Mouse (Mus musculus) kidney, adult 11 months (tissue): Measurements from ENCODE around the gene Itgb6.
A peak's percentile ranks its signal among the peaks of the same experiment; 100 is the strongest.

ENCODE experiments used
- DNase-seq: peaks from one replicate; pipeline ENCODE4 v3.0.0; 2022

Itgb6 gene

GRCm38 (mm10) chr2:60722514-60722913, at the start of gene Itgb6:
Gene Itgb6 (minus strand): TSS chr2:60722643.
- no peak for DNase-seq

DNA sequence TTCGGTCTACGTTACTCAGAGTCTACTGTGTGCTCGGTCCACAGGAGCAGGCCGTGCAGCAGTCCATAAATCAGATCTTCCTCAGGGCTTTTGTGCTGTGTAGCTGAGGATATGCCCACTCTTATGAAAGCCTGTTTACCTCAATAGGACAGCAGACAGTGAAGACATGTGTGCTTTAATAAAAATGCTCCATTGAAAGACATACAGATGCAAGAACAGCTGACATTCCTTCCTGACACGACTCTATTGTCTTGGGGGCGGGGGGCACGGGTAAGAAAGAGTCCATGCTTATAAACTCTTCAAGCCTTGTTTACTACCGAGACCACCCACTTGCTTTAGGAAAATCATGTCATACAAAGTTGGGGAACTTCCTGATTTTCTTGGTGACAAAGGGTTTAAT, 44.0 kb upstream of the Itgb6 start:
- DNase-seq = no peak

DNA sequence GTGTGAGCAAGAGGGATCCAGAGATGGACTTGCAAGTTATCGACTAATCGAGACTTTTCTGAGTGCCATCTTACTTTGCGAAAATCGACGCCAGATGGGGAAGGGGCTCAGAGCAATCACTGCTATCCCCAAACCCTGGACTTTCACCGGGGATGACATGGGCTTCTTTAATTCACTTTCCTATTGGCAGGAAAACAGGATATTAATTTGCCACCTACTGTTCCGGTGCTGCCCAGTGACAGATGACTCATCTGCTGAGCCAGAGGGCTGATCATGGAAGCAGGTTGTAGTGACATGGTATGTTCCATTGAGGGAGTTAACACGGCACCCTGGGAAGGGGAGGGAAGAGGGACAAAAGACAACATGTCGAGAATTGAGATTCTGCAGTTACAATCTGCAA, 33.8 kb upstream of the Itgb6 start:
- DNase-seq = no peak

GRCm38 (mm10) chr2:60755101-60755500, 32.7 kb upstream of the Itgb6 start:
- no peak for DNase-seq

DNA sequence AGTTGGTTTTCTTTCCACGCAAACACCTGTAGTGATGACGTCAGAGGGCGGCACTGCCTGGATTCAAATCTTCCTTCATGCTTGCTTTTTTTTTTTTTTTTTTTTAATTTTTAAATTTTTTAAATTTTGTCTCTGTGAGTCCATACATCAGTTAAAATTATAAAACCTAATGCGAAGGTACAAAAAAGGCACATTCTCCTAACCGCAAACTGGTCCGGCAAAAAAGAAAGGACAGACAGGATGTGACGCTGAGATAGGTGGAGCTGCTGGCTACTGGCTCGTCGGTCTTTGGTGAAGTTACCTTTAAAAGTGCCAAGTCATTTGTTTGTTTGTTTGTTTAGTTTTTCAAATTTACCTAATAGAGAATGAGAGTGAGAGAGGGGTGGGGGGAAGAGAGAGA, 28.8 kb upstream of the Itgb6 start:
- DNase-seq = no peak

- no peak for DNase-seq
These were observed 28.1 kb upstream of the Itgb6 start for GRCm38 (mm10) chr2:60750591-60750990.

DNA sequence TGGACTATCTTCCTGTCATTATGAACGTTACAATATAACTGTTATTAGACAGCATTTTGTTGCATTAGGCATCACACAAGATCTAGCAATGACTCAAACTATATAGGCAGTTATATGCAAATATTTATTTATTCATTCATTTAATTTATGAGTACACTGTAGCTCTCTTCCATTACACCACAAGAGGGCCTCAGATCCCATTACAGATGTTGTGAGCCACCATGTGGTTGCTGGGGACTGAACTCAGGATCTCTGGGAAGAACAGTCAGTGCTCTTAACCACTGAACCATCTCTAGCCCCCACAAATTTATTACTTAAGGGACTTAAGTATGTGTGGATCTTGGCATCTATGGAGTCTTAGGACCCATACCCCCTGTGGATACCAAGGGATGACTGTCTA, 26.1 kb upstream of the Itgb6 start:
- no peak for DNase-seq

DNA sequence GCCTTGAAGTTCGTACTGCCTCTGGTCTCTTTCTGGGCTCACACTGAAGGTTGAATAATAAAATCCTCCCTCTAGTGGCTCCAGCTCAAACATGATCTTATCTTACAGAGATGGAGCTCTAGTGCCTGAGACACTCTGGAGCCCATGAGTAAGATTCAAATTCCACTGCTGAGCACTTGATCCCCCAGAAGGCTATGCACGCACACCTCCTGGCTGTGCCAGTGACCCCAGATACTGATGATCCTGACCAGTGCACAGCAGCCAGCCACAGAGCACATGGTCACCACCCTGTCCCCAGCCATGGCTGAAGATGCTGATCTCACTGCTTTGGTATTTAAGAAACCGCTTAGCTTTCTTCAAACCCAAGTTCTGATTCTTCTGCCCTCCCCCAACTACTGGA, 25.1 kb upstream of the Itgb6 start:
- DNase-seq = no peak

GRCm38 (mm10) chr2:60744674-60745073, 22.2 kb upstream of the Itgb6 start:
- no peak for DNase-seq

DNA sequence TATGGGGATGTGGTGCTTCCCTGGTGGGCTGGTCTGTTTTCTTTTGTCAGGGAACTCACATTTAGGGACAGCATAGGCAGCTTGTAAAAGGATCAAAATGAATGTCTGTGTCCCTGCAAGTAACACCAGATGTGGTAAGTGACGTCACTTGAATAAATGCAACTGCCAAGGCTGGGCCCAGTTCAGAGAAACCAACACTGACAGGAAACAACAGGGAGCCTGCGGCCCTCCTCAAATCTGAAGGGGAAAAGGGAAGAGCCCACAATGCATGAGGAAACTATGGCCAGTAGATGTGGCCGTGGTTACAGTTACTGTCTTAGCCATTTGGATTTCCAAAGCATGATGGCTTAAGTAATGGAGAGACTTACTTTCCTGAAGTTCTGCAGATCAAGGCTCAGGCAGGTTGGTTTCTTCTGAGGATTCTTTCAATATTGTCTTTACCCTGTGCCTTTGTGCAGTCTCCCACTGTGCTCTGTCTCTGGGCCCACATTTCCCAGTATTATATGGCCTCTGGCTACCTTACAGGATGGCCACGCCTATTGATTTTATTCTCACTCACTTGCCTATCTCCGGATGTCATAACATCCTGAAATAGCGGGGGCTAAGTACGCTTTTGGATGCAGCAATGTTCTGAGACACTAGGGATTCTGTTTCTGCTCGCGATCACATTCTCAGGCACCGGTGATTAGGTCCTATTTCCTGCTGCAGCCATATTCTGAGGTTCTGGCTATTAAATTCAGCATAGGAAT, 17.1 kb upstream of the Itgb6 start:
- no peak for DNase-seq

GRCm38 (mm10) chr2:60730929-60731328, 8.5 kb upstream of the Itgb6 start:
- no peak for DNase-seq

DNA sequence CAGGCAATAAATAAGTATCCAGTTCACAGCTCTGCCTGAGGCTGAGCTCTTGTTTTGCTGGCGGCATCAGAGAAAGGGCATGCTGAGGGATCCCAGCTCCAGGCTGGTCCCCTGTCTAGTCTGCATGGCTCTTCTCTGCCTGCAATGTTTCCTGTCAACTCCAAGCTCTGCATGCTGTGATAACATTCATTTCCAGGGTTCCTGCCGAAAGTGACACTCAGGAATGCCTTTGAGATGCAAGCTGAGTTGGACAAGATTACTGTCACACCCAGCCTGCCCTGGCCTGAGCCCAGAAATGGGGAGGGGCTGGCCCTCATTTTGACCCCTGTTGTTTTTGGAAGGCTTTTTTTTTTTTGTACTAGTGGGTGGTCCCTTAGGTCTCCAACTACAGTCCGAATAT, 7.6 kb upstream of the Itgb6 start:
- peak; percentile 72 for DNase-seq

DNA sequence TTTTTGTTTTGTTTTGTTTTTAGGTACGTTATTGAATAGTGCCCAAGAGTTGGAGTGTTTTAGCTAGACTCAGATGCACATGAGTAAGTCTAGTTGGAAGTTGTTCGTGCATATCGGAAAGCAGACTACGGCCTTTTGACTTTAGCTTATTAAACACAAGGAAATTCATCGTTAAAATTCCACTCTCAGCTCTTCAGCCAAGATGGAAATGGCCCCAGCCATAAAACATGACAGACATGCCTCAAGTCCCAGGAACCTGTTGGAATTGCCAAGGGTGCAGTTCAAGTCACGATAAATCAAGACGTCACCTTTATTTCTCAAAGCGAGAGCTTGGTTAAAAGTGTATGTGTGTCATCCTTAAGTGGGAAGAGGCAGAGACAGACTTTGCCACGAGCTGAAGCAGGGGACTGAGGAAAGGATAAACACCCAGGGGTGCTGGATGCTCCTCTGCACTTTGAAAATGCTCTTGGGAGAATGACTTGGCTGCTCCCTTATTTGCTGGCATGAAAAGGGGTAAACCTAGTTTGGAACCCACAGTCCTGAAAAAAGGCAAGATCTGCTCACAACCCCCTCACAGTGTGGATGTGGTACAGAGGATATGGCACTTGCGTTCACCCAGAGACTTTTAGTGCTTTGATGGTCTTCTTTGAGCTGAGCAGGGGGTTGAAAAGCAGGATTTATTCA, 6.6 kb upstream of the Itgb6 start:
- DNase-seq = peak; percentile 60

DNA sequence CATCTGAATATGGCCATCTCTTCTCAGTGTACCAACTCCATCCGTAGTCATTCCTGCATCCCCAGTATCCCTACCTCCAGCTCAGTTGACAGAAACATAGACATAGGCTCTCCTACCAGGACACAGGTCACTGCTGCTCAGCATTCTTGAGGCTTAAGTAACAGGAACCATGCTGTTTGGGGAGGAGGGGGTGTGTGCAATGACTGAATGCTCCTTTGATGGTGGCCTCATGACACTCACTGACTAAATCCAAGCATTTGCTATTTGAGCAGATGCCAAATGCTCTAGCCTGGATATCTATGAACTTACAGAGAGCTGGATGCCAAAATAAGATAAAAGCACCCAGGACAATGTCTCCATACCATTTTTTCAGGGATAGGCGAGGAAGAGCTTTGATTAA, 2.2 kb upstream of the Itgb6 start:
- no peak for DNase-seq

GRCm38 (mm10) chr2:60722967-60723366, 524 bp upstream of the Itgb6 start:
- DNase-seq = no peak

GRCm38 (mm10) chr2:60720906-60721305, 1.5 kb downstream of the Itgb6 start:
- DNase-seq = no peak

DNA sequence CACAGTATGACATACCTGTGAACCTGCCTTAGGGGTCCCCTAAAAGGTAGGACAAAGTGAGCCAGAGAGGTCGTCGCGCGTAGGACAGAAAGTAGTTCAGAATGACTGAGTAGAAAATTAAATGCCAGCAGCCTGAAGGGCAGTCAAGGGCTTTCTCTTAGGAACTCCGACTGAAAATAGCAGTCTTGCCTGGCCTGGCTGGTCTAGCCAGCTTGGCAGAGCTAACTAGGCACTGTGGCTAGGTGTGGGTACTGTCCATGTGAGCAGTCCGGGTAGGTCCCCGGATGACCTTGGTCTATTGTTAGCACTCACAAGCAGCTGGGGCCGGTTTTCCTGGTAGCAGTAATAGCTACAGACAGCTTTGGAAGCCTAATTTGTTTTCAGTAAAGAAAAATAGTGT, 2.2 kb downstream of the Itgb6 start:
- DNase-seq = peak; percentile 93

DNA sequence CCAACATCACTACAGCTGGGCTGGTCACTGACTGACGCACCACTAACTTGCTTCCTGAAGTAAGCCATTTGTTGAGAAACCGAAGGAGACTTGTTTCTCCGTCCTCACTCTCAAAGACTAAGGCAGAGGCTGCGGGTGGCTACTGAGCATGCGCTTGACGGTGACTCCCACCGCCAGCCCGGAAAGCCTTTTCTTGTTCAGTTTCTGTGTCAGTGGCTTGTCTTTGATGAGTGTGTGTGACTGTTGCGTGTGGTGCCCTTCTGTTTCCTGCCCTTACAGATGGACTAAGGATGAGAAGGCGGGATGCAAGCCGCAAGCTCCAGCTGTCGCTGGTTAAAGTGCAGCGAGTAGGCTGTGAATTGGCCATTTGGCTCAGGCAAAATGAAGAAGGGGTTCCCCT, 5.1 kb downstream of the Itgb6 start:
- DNase-seq = no peak

- peak; percentile 62 for DNase-seq
These were observed 5.9 kb downstream of the Itgb6 start for GRCm38 (mm10) chr2:60716549-60716948.

DNA sequence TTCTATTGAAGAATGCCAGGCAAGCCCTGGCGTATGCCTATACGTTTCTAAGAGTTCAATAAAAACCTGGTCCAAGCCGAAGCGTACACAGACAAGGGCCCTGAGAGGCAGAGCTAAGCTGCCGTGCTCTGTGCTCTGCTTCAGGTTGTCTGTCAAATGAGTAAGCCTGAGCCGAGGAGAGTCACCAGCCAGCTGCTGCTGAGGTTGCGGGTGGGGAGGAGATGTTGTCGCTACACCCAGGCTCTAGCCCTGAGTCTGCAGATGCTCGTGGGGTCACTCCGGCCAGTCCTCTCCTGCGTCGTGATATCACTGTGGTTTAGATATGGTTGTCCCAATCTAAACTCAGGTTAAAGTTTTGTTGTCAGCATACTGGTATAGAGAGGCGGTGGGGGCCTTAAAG, 6.7 kb downstream of the Itgb6 start:
- no peak for DNase-seq

GRCm38 (mm10) chr2:60714971-60715502, 7.4 kb downstream of the Itgb6 start:
- no peak for DNase-seq

DNA sequence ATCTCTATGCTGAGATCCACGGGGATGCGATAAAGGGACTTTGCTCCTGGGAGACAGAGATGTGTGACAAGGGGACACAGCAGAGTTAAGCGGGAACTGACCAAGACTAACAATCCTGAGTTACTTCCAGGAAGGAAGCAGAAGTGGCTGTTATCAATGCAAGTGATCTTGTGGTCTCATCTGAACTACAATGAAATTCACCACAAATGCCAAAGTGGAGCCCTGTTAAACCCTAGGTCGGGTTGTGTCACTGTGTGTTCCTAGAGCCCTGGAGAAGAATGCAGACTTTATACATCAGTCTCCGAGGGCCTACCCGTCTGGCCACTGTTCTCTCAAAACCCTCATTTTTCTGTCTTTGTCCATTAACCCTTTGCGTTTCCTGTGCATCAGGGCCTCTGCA, 8.0 kb downstream of the Itgb6 start:
- no peak for DNase-seq

GRCm38 (mm10) chr2:60713857-60714256, 8.6 kb downstream of the Itgb6 start:
- DNase-seq = peak; percentile 84

GRCm38 (mm10) chr2:60712891-60713290, 9.6 kb downstream of the Itgb6 start:
- no peak for DNase-seq

GRCm38 (mm10) chr2:60712483-60712882, 10.0 kb downstream of the Itgb6 start:
- no peak for DNase-seq
